Mouse (Mus musculus) midbrain, postnatal 0 days (tissue): ENCODE measurements at regions not wholly inside any gene's neighbourhood (a gene's known extent, or its start where the extent isn't known, plus 50 kb on each side); places are given as distances from the start of the nearest gene placed in this dataset.

Experiments used
- ATAC-seq: fragments of 200-750 bp; cut with Nextera tagmentation; 2 replicates; pipeline ENCODE4 v1.8.0; 2017; ENCODE audit warnings: moderate number of reproducible peaks, mild to moderate bottlenecking, moderate TSS enrichment, moderate library complexity; ENCODE audit not compliant: low FRiP score
- DNase-seq: peaks from one replicate; pipeline ENCODE4 v3.0.0-alpha.2; 2015; ENCODE audit warnings: low spot score
- H3K27ac ChIP-seq: fragments of 300-500 bp; sonication (generic); 2 replicates; pipeline ENCODE4 v1.5.1; 2014; ENCODE audit warnings: low read depth, mild to moderate bottlenecking, low read length, mixed read lengths
- H3K27me3 ChIP-seq: fragments of 300-500 bp; sonication (generic); 2 replicates; pipeline ENCODE4 v1.6.1; 2014; ENCODE audit warnings: low read length, control low read depth, mixed read lengths; ENCODE audit not compliant: insufficient read depth
- H3K36me3 ChIP-seq: fragments of 300-500 bp; sonication (generic); 2 replicates; pipeline ENCODE4 v1.6.1; 2014; ENCODE audit warnings: low read length, control low read depth, mixed read lengths; ENCODE audit not compliant: insufficient read depth
- H3K4me1 ChIP-seq: fragments of 300-500 bp; sonication (generic); 2 replicates; pipeline ENCODE4 v1.6.1; 2014; ENCODE audit warnings: mild to moderate bottlenecking, control low read depth, antibody characterized with exemption, low read length, mixed read lengths; ENCODE audit not compliant: insufficient read depth
- H3K4me2 ChIP-seq: fragments of 300-500 bp; sonication (generic); 2 replicates; pipeline ENCODE4 v1.6.1; 2014; ENCODE audit warnings: low read depth, mild to moderate bottlenecking, low read length, mixed read lengths; ENCODE audit not compliant: poor library complexity, severe bottlenecking
- H3K4me3 ChIP-seq: fragments of 300-500 bp; sonication (generic); 2 replicates; pipeline ENCODE4 v1.5.1; 2014; ENCODE audit warnings: low read depth, mild to moderate bottlenecking, low read length, moderate library complexity
- H3K9ac ChIP-seq: fragments of 300-500 bp; sonication (generic); replicated peaks from 2 replicates; pipeline ENCODE4 v1.6.1; 2014; ENCODE audit warnings: mild to moderate bottlenecking, low read length, moderate library complexity, mixed read lengths; ENCODE audit not compliant: poor library complexity, severe bottlenecking
- H3K9me3 ChIP-seq: fragments of 300-500 bp; sonication (generic); 2 replicates; pipeline ENCODE4 v1.6.1; 2016; ENCODE audit warnings: low read length, control low read depth
- CTCF ChIP-seq: IDR thresholded peaks from 2 replicates; pipeline ENCODE4 v1.5.1; 2016; ENCODE audit warnings: antibody characterized with exemption, mild to moderate bottlenecking
- WGBS: fragments of 180-500 bp; shearing (Covaris S2); extraction: QIAGEN DNeasy Blood & Tissue Kit; methylation state at CpG from one replicate; pipeline ENCODE4 v1.1.7; 2014; 5-methylcytosine and 5-hydroxymethylcytosine counted together

DNA sequence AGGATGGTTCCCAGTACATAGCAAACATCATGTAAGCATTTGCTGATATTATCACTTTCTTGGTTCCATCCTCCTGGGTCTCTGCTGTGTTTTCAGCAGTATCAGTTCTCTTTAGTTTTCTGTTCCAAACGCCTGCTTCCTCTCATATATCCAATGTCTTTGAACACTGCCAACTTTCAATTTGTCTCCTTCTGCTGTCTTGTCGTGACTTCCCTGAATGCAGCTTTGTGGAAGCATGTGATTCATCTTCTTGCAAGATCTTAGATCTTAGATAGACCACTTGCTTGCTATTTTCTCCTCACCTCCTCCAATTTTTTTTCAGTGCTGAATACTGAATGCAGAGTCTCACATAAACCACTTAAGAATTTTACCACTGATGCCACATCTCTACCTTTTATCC is 576.4 kb downstream of the Efnb2 start:
- Histone ChIP-seq H3K9ac (no peak overlapping the region), H3K4me2 (no peak overlapping the region), H3K4me3 (no peak overlapping the region), H3K9me3 (no peaks in the 10 kb centered on the region), H3K4me1 (no peaks in the 10 kb centered on the region), H3K27ac (no peak overlapping the region), H3K27me3 (no peaks in the 10 kb centered on the region), H3K36me3 (no peaks in the 10 kb centered on the region)
- DNase-seq (no peak), ATAC-seq (no peak)
- no peak for TF ChIP-seq CTCF
- 78% methylated on average over 2 of the region's 2 CpGs for WGBS

DNA sequence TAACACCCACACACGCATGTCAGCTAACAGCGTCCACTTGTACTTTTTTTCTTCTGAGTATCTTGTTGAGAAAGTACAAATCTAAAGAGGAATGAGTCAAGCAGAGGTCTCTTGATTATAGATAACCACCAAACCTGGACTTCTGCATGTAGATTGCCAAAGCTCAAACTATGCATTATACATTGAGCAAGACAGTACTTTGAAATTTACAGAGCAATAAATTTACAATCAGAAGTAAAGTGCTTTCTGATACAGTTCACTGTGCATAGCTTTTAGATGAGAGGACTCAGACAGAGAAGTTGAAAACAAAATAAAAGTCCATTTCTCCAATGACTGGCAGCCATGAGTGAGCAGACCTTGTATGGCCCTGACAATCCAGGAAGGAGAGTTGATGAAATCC is 597.0 kb downstream of the Efnb2 start:
- DNase-seq (no peak), ATAC-seq (no peak)
- H3K27me3 ChIP-seq: no peaks in the 10 kb centered on the region
- no peak overlapping the region for H3K9ac ChIP-seq
- H3K36me3 ChIP-seq: no peaks in the 10 kb centered on the region
- no peak for TF ChIP-seq CTCF
- H3K4me3 ChIP-seq: no peak overlapping the region
- no peak overlapping the region for H3K4me2 ChIP-seq
- 99% methylated on average over 2 of the region's 2 CpGs for WGBS
- no peak overlapping the region for H3K27ac ChIP-seq
- no peaks in the 10 kb centered on the region for H3K9me3 ChIP-seq
- no peaks in the 10 kb centered on the region for H3K4me1 ChIP-seq

DNA sequence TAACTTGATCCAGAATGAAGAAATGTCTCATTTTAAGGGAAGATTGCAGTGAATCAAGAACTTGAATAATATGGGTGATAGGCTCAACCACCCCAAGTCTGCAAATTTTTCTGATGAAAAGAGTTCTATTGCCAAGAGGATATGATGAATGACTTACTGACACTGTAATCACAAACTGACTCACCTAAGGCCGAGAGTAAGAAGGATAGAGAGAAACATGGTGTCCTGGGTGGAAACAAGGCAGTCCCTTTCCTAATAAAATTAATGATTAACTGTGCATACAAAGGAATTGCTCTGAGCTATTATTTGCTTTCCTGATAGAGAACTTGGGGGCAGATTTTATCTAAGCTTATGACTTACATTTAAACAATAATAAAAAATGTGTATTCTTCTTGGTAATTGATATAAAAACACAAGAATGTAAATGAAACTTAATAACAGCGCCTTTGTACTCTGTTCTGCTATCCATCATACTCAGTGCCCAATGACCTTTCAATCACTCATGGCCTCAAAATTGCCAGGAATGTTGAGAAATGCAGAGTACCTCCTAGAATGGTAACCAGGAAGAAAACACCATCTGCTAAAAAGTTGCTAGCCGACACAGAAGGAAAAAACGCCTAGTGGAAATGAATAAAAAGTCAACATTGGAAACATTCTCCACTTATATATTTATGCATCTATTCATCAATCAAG is 606.7 kb downstream of the Efnb2 start:
- H3K27ac ChIP-seq: no peak overlapping the region
- H3K4me2 ChIP-seq: no peak overlapping the region
- H3K27me3 ChIP-seq: no peaks in the 10 kb centered on the region
- no peak overlapping the region for H3K4me3 ChIP-seq
- H3K9ac ChIP-seq: no peak overlapping the region
- no peak for ATAC-seq
- DNase-seq: no peak
- WGBS: 91% methylated on average over 4 of the region's 4 CpGs
- 0 out of 2 replicates have a peak, but pooled peaks cover 2% of the 10 kb centered on the region for H3K4me1 ChIP-seq
- TF ChIP-seq CTCF: no peak
- no peaks in the 10 kb centered on the region for H3K9me3 ChIP-seq
- H3K36me3 ChIP-seq: no peaks in the 10 kb centered on the region

- Histone ChIP-seq H3K9me3 (no peaks in the 10 kb centered on the region), H3K4me1 (0 out of 2 replicates have a peak, but pooled peaks cover 2% of the 10 kb centered on the region), H3K4me3 (no peak overlapping the region), H3K27ac (no peak overlapping the region), H3K27me3 (no peaks in the 10 kb centered on the region), H3K36me3 (no peaks in the 10 kb centered on the region), H3K9ac (no peak overlapping the region), H3K4me2 (no peak overlapping the region)
- WGBS: 13% methylated on average over 3 of the region's 3 CpGs
- ATAC-seq (0 out of 2 replicates have a peak, but pooled peaks have one; percentile 27), DNase-seq (no peak)
- TF ChIP-seq CTCF: no peak
Measured at GRCm38 (mm10) chr8:8051186-8051585, 609.9 kb downstream of the Efnb2 start.

DNA sequence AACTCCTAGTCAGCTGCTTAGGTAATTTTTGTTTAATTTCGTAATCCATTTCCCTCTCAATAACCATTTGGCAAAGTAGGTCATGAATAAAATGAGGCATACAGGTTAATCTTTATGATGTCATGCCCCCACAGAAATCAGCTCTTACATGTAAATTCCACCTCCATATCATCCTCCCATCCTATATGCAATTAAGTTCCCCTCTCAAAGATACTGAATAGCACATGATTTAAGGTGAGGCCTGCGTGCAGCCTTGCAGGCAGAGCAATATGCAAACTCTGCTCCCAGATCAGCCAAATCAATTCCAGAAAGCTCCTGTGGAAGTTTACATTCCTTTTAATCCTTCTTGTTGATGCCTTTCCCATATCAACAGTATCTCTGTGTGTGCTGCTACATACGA is 610.3 kb downstream of the Efnb2 start:
- Histone ChIP-seq H3K27ac (no peak overlapping the region), H3K9me3 (no peaks in the 10 kb centered on the region), H3K36me3 (no peaks in the 10 kb centered on the region), H3K4me3 (no peak overlapping the region), H3K27me3 (no peaks in the 10 kb centered on the region), H3K9ac (no peak overlapping the region), H3K4me2 (no peak overlapping the region), H3K4me1 (0 out of 2 replicates have a peak, but pooled peaks cover 2% of the 10 kb centered on the region)
- 48% methylated on average over 3 of the region's 3 CpGs for WGBS
- no peak for ATAC-seq
- no peak for DNase-seq
- TF ChIP-seq CTCF: no peak

DNA sequence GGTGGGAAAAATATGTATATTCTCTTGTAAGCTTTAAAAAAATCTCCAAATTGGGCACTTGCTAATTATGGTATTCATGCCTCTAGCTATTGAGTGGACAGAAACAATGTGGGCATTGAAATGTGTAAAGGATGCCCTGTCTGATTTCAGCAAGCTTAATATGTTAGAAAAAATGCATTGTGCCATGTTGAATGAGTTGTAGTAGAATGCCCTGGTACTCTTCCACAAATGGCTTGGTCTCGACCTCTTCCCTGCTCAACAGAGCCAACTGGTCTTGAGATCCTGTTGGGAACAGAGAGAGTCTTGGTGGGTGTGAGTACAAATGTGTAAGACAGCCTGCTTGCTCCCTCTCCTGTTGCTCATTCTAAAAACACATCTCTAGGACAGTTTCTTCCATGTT is 616.1 kb downstream of the Efnb2 start:
- no peaks in the 10 kb centered on the region for H3K9me3 ChIP-seq
- no peaks in the 10 kb centered on the region for H3K36me3 ChIP-seq
- H3K4me3 ChIP-seq: no peak overlapping the region
- H3K27me3 ChIP-seq: no peaks in the 10 kb centered on the region
- no peak overlapping the region for H3K9ac ChIP-seq
- WGBS: 41% methylated on average over 1 of the region's 1 CpGs
- ATAC-seq (no peak), DNase-seq (no peak)
- no peak overlapping the region for H3K4me2 ChIP-seq
- no peaks in the 10 kb centered on the region for H3K4me1 ChIP-seq
- TF ChIP-seq CTCF: no peak
- H3K27ac ChIP-seq: no peak overlapping the region
